Mouse (Mus musculus) heart, postnatal 0 days (tissue): ENCODE data around the gene Dnm3.

ENCODE experiments used
- CTCF ChIP-seq: IDR thresholded peaks from 2 replicates; pipeline ENCODE4 v1.5.1; 2016; ENCODE audit warnings: antibody characterized with exemption, control low read depth, low read depth
- EP300 ChIP-seq: IDR thresholded peaks from 2 replicates; pipeline ENCODE4 v1.6.1; 2016; ENCODE audit warnings: antibody characterized with exemption, low read depth

DNA sequence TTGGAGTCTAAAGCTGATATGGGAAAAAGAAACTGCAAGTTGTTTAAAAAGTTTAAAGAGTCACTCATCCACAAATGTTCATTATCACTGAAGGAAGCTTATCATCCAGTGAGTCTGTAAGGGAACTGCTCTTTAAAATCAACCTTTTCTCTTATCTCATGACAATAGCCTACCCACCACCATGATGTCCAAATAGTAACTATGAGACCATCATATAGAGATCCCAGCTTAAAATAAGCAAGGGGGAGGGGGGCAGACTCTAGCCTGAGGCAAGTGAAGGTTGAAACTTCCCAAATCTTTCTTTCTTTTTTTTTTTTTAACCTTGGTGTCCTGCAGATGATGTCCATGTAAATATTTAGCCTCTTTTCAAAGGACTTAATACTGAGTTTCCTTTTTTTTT is 256.9 kb downstream of the Dnm3 start:
- TF ChIP-seq CTCF (no peak), EP300 (no peak)
